Mouse (Mus musculus) forebrain, embryonic 16.5 days (tissue): ENCODE results near the gene Trim17. TPM values are rescaled to one million over a fixed set of nuclear protein-coding genes. Genes with fewer than 3 reads are reported as not detected.
"Not testable (repeated sequence)": the region's sequence is repeated elsewhere in the genome, so short reads cannot be mapped to it uniquely, and the experiment has no call there.

Experiments
- ATAC-seq: fragments of 200-750 bp; cut with Nextera tagmentation; 2 replicates; pipeline ENCODE4 v1.8.0; 2017; ENCODE audit warnings: mild to moderate bottlenecking, moderate library complexity
- H3K27ac ChIP-seq: fragments of 300-500 bp; sonication (generic); 2 replicates; pipeline ENCODE4 v1.5.1; 2014; ENCODE audit warnings: low read length, control low read depth
- H3K27me3 ChIP-seq: fragments of 300-500 bp; sonication (generic); replicated peaks from 2 replicates; pipeline ENCODE4 v1.6.1; 2014; ENCODE audit warnings: low read length; ENCODE audit not compliant: control insufficient read depth, insufficient read depth
- H3K36me3 ChIP-seq: fragments of 300-500 bp; sonication (generic); 2 replicates; pipeline ENCODE4 v1.6.1; 2014; ENCODE audit not compliant: control insufficient read depth, insufficient read depth
- H3K4me1 ChIP-seq: fragments of 300-500 bp; sonication (generic); replicated peaks from 2 replicates; pipeline ENCODE4 v1.6.1; 2014; ENCODE audit warnings: low read length; ENCODE audit not compliant: control insufficient read depth, insufficient read depth
- H3K4me2 ChIP-seq: fragments of 300-500 bp; sonication (generic); 2 replicates; pipeline ENCODE4 v1.6.1; 2014; ENCODE audit warnings: mild to moderate bottlenecking, low read length, control low read depth
- H3K4me3 ChIP-seq: fragments of 300-500 bp; sonication (generic); replicated peaks from 2 replicates; pipeline ENCODE4 v1.5.1; 2014; ENCODE audit warnings: mild to moderate bottlenecking, low read length, control low read depth
- H3K9ac ChIP-seq: fragments of 300-500 bp; sonication (generic); replicated peaks from 2 replicates; pipeline ENCODE4 v1.6.1; 2014; ENCODE audit warnings: low read depth, low read length, control low read depth
- H3K9me3 ChIP-seq: fragments of 300-500 bp; sonication (generic); 2 replicates; pipeline ENCODE4 v1.6.1; 2016; ENCODE audit warnings: low read length; ENCODE audit not compliant: control insufficient read depth
- WGBS: fragments of 180-500 bp; shearing (Covaris S2); extraction: QIAGEN DNeasy Blood & Tissue Kit; methylation state at CpG from one replicate; pipeline ENCODE4 v1.1.7; 2014; 5-methylcytosine and 5-hydroxymethylcytosine counted together
- polyA plus RNA-seq: library from polyadenylated mRNA; unstranded; fragments of >200 nt; fragmentation: Nextera tagmentation; extraction: Ambion mirVana; gene quantifications from 2 replicates; pipeline ENCODE4 v1.2.1, GENCODE M21; 2015

The Trim17 gene
- polyA plus RNA-seq, 1 experiment from 2014 or later: 2.0 TPM

- H3K9ac ChIP-seq: peak overlapping the region; percentile 96
- peak overlapping the region; percentile 100 for H3K27ac ChIP-seq
- H3K36me3 ChIP-seq, H3K9me3 ChIP-seq, H3K27me3 ChIP-seq: not testable (repeated sequence)
- H3K4me1 ChIP-seq: peaks cover 48% of the 10 kb centered on the region
- H3K4me3 ChIP-seq: peak overlapping the region; percentile 99
- H3K4me2 ChIP-seq: peak overlapping the region; percentile 85
- ATAC-seq: peak; percentile 9
- WGBS: under 1% methylated on average over 17 of the region's 17 CpGs
Observed at GRCm38 (mm10) chr11:58954170-58954419, 390 bp upstream of the Trim17 start.

- Histone ChIP-seq H3K27ac (peak overlapping the region; percentile 100), H3K9ac (peak overlapping the region; percentile 95), H3K36me3 (no peaks in the 10 kb centered on the region), H3K4me2 (peak overlapping the region; percentile 91), H3K4me1 (peaks cover 58% of the 10 kb centered on the region), H3K9me3 (no peaks in the 10 kb centered on the region), H3K27me3 (no peaks in the 10 kb centered on the region), H3K4me3 (peak overlapping the region; percentile 99)
- ATAC-seq: peak; percentile 9
- under 1% methylated on average over 20 of the region's 20 CpGs for WGBS
Observed at GRCm38 (mm10) chr11:58955143-58955867, 820 bp downstream of the Trim17 start.

GRCm38 (mm10) chr11:58955868-58956257, 1.4 kb downstream of the Trim17 start:
- Histone ChIP-seq H3K27ac (no peak overlapping the region), H3K27me3 (no peaks in the 10 kb centered on the region), H3K9me3 (no peaks in the 10 kb centered on the region), H3K36me3 (no peaks in the 10 kb centered on the region), H3K9ac (peak overlapping the region; percentile 95), H3K4me3 (peak overlapping the region; percentile 99), H3K4me1 (peaks cover 57% of the 10 kb centered on the region), H3K4me2 (peak overlapping the region; percentile 91)
- no peak for ATAC-seq
- 9% methylated on average over 8 of the region's 8 CpGs for WGBS

- H3K4me1 ChIP-seq: peaks cover 43% of the 10 kb centered on the region
Observed at GRCm38 (mm10) chr11:58957226-58957914, 2.9 kb downstream of the Trim17 start.

GRCm38 (mm10) chr11:58958536-58958935, 4.1 kb downstream of the Trim17 start:
- 84% methylated on average over 6 of the region's 6 CpGs for WGBS
- 0 out of 2 replicates have a peak overlapping the region, but pooled peaks have one; percentile 13 for H3K4me3 ChIP-seq
- peak overlapping the region; percentile 91 for H3K4me2 ChIP-seq

More at GRCm38 (mm10) chr11:58957226-58957914, 2.9 kb downstream of the Trim17 start:
- H3K4me3 ChIP-seq: peak overlapping the region; percentile 99
- no peaks in the 10 kb centered on the region for H3K9me3 ChIP-seq
- H3K9ac ChIP-seq: peak overlapping the region; percentile 95
- 62% methylated on average over 5 of the region's 5 CpGs for WGBS
- peak overlapping the region; percentile 29 for H3K27ac ChIP-seq
- ATAC-seq: no peak
- H3K36me3 ChIP-seq: no peaks in the 10 kb centered on the region
- H3K27me3 ChIP-seq: no peaks in the 10 kb centered on the region
- peak overlapping the region; percentile 91 for H3K4me2 ChIP-seq

GRCm38 (mm10) chr11:58959186-58959825, 4.8 kb downstream of the Trim17 start:
- Histone ChIP-seq H3K4me3 (peak overlapping the region; percentile 57), H3K4me1 (peaks cover 41% of the 10 kb centered on the region), H3K4me2 (peak overlapping the region; percentile 90), H3K9me3 (no peaks in the 10 kb centered on the region), H3K9ac (peak overlapping the region; percentile 71), H3K36me3 (no peaks in the 10 kb centered on the region), H3K27me3 (no peaks in the 10 kb centered on the region), H3K27ac (peak overlapping the region; percentile 77)
- no peak for ATAC-seq
- 30% methylated on average over 15 of the region's 15 CpGs for WGBS

More at GRCm38 (mm10) chr11:58958536-58958935, 4.1 kb downstream of the Trim17 start:
- ATAC-seq: no peak
- no peaks in the 10 kb centered on the region for H3K27me3 ChIP-seq
- H3K27ac ChIP-seq: no peak overlapping the region
- no peak overlapping the region for H3K9ac ChIP-seq
- H3K36me3 ChIP-seq: no peaks in the 10 kb centered on the region
- no peaks in the 10 kb centered on the region for H3K9me3 ChIP-seq
- peaks cover 38% of the 10 kb centered on the region for H3K4me1 ChIP-seq

GRCm38 (mm10) chr11:58959921-58960465, 5.5 kb downstream of the Trim17 start:
- peak overlapping the region; percentile 77 for H3K27ac ChIP-seq
- H3K9me3 ChIP-seq: no peaks in the 10 kb centered on the region
- peak overlapping the region; percentile 57 for H3K4me3 ChIP-seq
- no peaks in the 10 kb centered on the region for H3K36me3 ChIP-seq
- peak; percentile 84 for ATAC-seq
- peak overlapping the region; percentile 71 for H3K9ac ChIP-seq
- no peaks in the 10 kb centered on the region for H3K27me3 ChIP-seq
- H3K4me1 ChIP-seq: peaks cover 41% of the 10 kb centered on the region
- peak overlapping the region; percentile 90 for H3K4me2 ChIP-seq
- WGBS: under 1% methylated on average over 40 of the region's 40 CpGs

- Histone ChIP-seq H3K27ac (no peak overlapping the region), H3K4me2 (no peak overlapping the region)
Observed at GRCm38 (mm10) chr11:58961364-58962177, 7.1 kb downstream of the Trim17 start.

More at GRCm38 (mm10) chr11:58961364-58962177, 7.1 kb downstream of the Trim17 start:
- 67% methylated on average over 50 of the region's 50 CpGs for WGBS
- H3K36me3 ChIP-seq: no peaks in the 10 kb centered on the region
- no peak overlapping the region for H3K9ac ChIP-seq
- H3K4me3 ChIP-seq: no peak overlapping the region
- H3K4me1 ChIP-seq: peaks cover 36% of the 10 kb centered on the region
- ATAC-seq: no peak
- H3K27me3 ChIP-seq: no peaks in the 10 kb centered on the region
- H3K9me3 ChIP-seq: no peaks in the 10 kb centered on the region
